Mouse (Mus musculus) liver, embryonic 12.5 days (tissue): ENCODE results near the gene Rapgef5. TPM values are rescaled to one million over a fixed set of nuclear protein-coding genes. Genes with fewer than 3 reads are reported as not detected.
A peak's percentile ranks its signal among the peaks of the same experiment; 100 is the strongest.

Experiments used
- ATAC-seq: fragments of 200-750 bp; cut with Nextera tagmentation; 2 replicates; pipeline ENCODE4 v1.8.0; 2017; ENCODE audit warnings: moderate number of reproducible peaks, mild to moderate bottlenecking, moderate library complexity
- H3K27ac ChIP-seq: fragments of 300-500 bp; sonication (generic); 2 replicates; pipeline ENCODE4 v1.5.1; 2016; ENCODE audit warnings: mild to moderate bottlenecking
- H3K27me3 ChIP-seq: fragments of 300-500 bp; sonication (generic); replicated peaks from 2 replicates; pipeline ENCODE4 v1.6.1; 2016; ENCODE audit warnings: mild to moderate bottlenecking, moderate library complexity
- H3K36me3 ChIP-seq: fragments of 300-500 bp; sonication (generic); 2 replicates; pipeline ENCODE4 v1.6.1; 2016; ENCODE audit warnings: mild to moderate bottlenecking, moderate library complexity
- H3K4me1 ChIP-seq: fragments of 300-500 bp; sonication (generic); 2 replicates; pipeline ENCODE4 v1.6.1; 2016
- H3K4me2 ChIP-seq: fragments of 300-500 bp; sonication (generic); 2 replicates; pipeline ENCODE4 v1.6.1; 2016; ENCODE audit warnings: mild to moderate bottlenecking, moderate library complexity
- H3K4me3 ChIP-seq: fragments of 300-500 bp; sonication (generic); 2 replicates; pipeline ENCODE4 v1.5.1; 2016; ENCODE audit warnings: mild to moderate bottlenecking, moderate library complexity
- H3K9ac ChIP-seq: fragments of 300-500 bp; sonication (generic); 2 replicates; pipeline ENCODE4 v1.6.1; 2016; ENCODE audit warnings: mild to moderate bottlenecking, moderate library complexity
- H3K9me3 ChIP-seq: fragments of 300-500 bp; sonication (generic); replicated peaks from 2 replicates; pipeline ENCODE4 v1.6.1; 2016; ENCODE audit warnings: mild to moderate bottlenecking, moderate library complexity
- WGBS: fragments of 180-500 bp; shearing (Covaris S2); methylation state at CpG from one replicate; pipeline ENCODE4 v1.1.7; 2016; ENCODE audit not compliant: insufficient replicate concordance; 5-methylcytosine and 5-hydroxymethylcytosine counted together
- polyA plus RNA-seq: library from polyadenylated mRNA; unstranded; fragments of >200 nt; fragmentation: Nextera tagmentation; extraction: Ambion mirVana; gene quantifications from 2 replicates; pipeline ENCODE4 v1.2.1, GENCODE M21; 2016

Gene Rapgef5
- polyA plus RNA-seq, 1 experiment from 2014 or later = 3.3 TPM

DNA sequence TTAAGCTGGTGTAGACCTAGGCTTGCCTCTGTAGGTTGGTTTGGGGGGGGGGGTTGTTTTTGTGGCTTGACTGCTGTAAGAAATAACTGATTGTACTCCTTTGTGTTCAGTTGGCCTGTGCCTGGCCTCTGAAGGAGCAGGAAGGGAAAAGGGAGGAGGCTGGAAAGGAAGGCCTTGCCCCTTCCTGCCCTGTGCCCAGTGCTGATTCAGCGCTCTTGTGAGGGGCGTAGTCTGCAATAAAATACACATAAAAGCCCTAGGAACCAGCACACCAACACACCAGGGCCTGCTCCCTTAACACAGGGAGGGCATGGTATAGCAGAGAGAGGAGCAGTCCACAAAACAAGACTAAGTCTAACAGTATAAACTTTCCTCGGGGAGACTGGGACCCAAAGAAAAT is 247.0 kb downstream of the Rapgef5 start:
- ATAC-seq = no peak; the same call in 1 of the 2 replicates

GRCm38 (mm10) chr12:117764839-117765238 is 248.6 kb downstream of the Rapgef5 start:
- Histone ChIP-seq H3K4me1 (no peaks in the 10 kb centered on the region), H3K27ac (no peak overlapping the region), H3K36me3 (no peaks in the 10 kb centered on the region), H3K9ac (no peak overlapping the region), H3K27me3 (no peaks in the 10 kb centered on the region), H3K9me3 (no peaks in the 10 kb centered on the region), H3K4me2 (no peak overlapping the region), H3K4me3 (no peak overlapping the region)
- WGBS = 6% methylated on average over 7 of the region's 7 CpGs
- ATAC-seq = peak; percentile 55; the same call in 1 of the 2 replicates

More for the DNA sequence above, 247.0 kb downstream of the Rapgef5 start:
- no peak overlapping the region for H3K4me3 ChIP-seq
- H3K27ac ChIP-seq = no peak overlapping the region
- no peak overlapping the region for H3K4me2 ChIP-seq
- no peaks in the 10 kb centered on the region for H3K36me3 ChIP-seq
- H3K27me3 ChIP-seq = no peaks in the 10 kb centered on the region
- H3K4me1 ChIP-seq = no peaks in the 10 kb centered on the region
- 53% methylated on average over 3 of the region's 3 CpGs for WGBS
- H3K9me3 ChIP-seq = no peaks in the 10 kb centered on the region
- no peak overlapping the region for H3K9ac ChIP-seq

DNA sequence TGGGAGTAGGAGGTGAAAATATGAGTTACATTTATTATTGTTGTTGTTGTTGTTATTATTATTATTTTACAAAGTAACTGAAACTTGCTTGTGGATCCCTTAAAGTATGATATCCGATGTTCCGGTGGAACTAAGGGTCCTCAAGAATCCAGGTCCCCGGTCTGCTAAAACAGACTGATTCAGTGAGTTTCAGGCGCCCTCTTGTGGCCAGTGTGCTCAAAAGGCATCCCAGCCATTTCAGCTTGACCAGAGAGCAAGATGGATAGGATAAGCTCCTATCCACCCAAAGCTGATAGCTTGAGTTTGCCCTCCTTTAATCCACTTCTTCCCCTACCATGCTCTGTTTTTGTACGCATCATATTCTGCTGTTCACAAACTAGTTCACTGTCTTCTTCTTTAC is 252.8 kb downstream of the Rapgef5 start:
- H3K36me3 ChIP-seq = no peaks in the 10 kb centered on the region
- H3K4me2 ChIP-seq = no peak overlapping the region
- H3K4me1 ChIP-seq = no peaks in the 10 kb centered on the region
- no peak overlapping the region for H3K9ac ChIP-seq
- 0 out of 2 replicates have a peak, but pooled peaks cover 4% of the 10 kb centered on the region for H3K27me3 ChIP-seq
- ATAC-seq = no peak
- no peaks in the 10 kb centered on the region for H3K9me3 ChIP-seq
- 8% methylated on average over 5 of the region's 5 CpGs for WGBS
- no peak overlapping the region for H3K27ac ChIP-seq
- no peak overlapping the region for H3K4me3 ChIP-seq

DNA sequence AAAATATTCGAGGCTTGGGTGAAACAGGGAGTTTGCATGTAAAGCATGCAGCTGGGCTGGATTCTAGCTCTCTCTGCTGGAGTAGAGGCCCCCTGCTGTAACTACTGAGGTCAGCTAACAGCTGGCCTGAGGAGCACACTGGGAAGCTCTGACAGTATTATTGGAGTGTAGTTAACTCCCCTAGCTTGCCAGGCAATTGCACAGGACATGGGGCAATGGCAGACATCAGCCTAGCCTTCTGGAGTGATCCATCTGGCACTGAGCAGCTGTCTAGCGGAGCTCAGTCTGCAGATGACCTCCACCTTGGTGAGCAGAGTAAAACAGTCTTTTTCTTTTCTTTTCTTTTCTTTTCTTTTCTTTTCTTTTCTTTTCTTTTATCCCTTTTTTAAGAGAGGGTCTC is 253.9 kb downstream of the Rapgef5 start:
- Histone ChIP-seq H3K27me3 (0 out of 2 replicates have a peak, but pooled peaks cover 4% of the 10 kb centered on the region), H3K4me3 (no peak overlapping the region), H3K27ac (no peak overlapping the region), H3K36me3 (no peaks in the 10 kb centered on the region), H3K4me2 (no peak overlapping the region), H3K9ac (no peak overlapping the region), H3K4me1 (no peaks in the 10 kb centered on the region), H3K9me3 (no peaks in the 10 kb centered on the region)
- no peak for ATAC-seq
- 43% methylated on average over 2 of the region's 2 CpGs for WGBS

- Histone ChIP-seq H3K27me3 (0 out of 2 replicates have a peak, but pooled peaks cover 4% of the 10 kb centered on the region), H3K4me2 (no peak overlapping the region), H3K27ac (no peak overlapping the region), H3K9me3 (no peaks in the 10 kb centered on the region), H3K9ac (no peak overlapping the region), H3K4me3 (no peak overlapping the region), H3K4me1 (no peaks in the 10 kb centered on the region), H3K36me3 (no peaks in the 10 kb centered on the region)
- ATAC-seq = no peak
- WGBS = 71% methylated on average over 4 of the region's 4 CpGs
These were observed 254.9 kb downstream of the Rapgef5 start for GRCm38 (mm10) chr12:117771156-117771555.

- no peak for ATAC-seq
These were observed 256.4 kb downstream of the Rapgef5 start for GRCm38 (mm10) chr12:117772638-117773037.

DNA sequence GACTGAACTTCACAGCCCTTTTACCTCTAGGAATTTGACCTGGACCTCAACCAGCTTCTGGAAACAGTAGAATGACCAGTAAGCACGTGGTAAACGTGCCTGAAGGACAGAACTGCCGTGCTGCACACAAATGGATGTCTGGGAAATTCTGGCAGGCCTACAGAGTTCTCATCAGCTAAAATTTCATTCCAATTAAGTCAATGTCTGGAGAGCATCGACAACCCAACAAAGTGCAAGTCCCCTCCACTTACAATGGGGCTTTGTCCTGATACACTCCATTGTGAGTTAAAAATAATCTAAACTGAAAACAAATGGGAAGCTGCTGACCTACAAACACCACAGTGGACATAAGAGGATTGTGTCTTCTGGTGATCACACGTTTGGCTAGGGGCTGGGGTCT is 260.6 kb downstream of the Rapgef5 start:
- WGBS = 40% methylated on average over 5 of the region's 5 CpGs
- H3K4me2 ChIP-seq = no peak overlapping the region
- no peak overlapping the region for H3K9ac ChIP-seq
- no peaks in the 10 kb centered on the region for H3K36me3 ChIP-seq
- H3K4me1 ChIP-seq = no peaks in the 10 kb centered on the region
- H3K9me3 ChIP-seq = 0 out of 2 replicates have a peak, but pooled peaks cover 4% of the 10 kb centered on the region
- ATAC-seq = no peak
- H3K4me3 ChIP-seq = no peak overlapping the region
- H3K27me3 ChIP-seq = no peaks in the 10 kb centered on the region
- H3K27ac ChIP-seq = no peak overlapping the region

More at GRCm38 (mm10) chr12:117772638-117773037, 256.4 kb downstream of the Rapgef5 start:
- H3K9me3 ChIP-seq = no peaks in the 10 kb centered on the region
- WGBS = 3% methylated on average over 2 of the region's 2 CpGs
- H3K27me3 ChIP-seq = 0 out of 2 replicates have a peak, but pooled peaks cover 4% of the 10 kb centered on the region
- H3K9ac ChIP-seq = no peak overlapping the region
- no peak overlapping the region for H3K4me3 ChIP-seq
- H3K4me2 ChIP-seq = no peak overlapping the region
- no peaks in the 10 kb centered on the region for H3K36me3 ChIP-seq
- H3K4me1 ChIP-seq = no peaks in the 10 kb centered on the region
- no peak overlapping the region for H3K27ac ChIP-seq

GRCm38 (mm10) chr12:117781360-117781759 is 265.1 kb downstream of the Rapgef5 start:
- H3K4me3 ChIP-seq = no peak overlapping the region
- H3K9me3 ChIP-seq = 0 out of 2 replicates have a peak, but pooled peaks cover 4% of the 10 kb centered on the region
- ATAC-seq = peak; percentile 44; the same call in 1 of the 2 replicates
- H3K27ac ChIP-seq = no peak overlapping the region
- WGBS = 32% methylated on average over 2 of the region's 2 CpGs
- H3K4me1 ChIP-seq = no peaks in the 10 kb centered on the region
- H3K9ac ChIP-seq = no peak overlapping the region
- no peaks in the 10 kb centered on the region for H3K27me3 ChIP-seq
- H3K36me3 ChIP-seq = no peaks in the 10 kb centered on the region
- no peak overlapping the region for H3K4me2 ChIP-seq

DNA sequence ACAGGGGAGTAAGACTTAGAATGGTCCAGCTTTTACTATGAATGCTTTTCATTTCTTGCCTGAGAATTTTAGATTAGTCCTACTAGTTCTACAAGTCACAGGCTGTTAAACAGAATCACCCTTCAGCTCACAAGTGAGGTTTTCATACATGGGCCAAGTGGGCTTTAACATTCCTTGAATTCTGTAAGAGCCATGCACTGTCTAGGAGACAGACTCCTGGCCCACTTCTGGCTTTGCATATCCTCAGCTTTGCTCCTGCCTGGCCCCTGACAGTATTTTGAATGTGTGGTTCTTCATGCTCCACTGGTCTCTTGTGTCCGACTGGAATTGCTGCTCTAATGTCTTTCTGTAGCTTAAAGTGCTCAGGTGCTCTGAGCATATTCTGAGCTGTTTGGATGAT is 267.1 kb downstream of the Rapgef5 start:
- no peak for ATAC-seq
- no peak overlapping the region for H3K4me3 ChIP-seq
- no peak overlapping the region for H3K9ac ChIP-seq
- WGBS = 66% methylated on average over 1 of the region's 1 CpGs
- H3K4me2 ChIP-seq = no peak overlapping the region
- H3K27me3 ChIP-seq = peaks cover 6% of the 10 kb centered on the region
- H3K4me1 ChIP-seq = no peaks in the 10 kb centered on the region
- H3K9me3 ChIP-seq = 0 out of 2 replicates have a peak, but pooled peaks cover 4% of the 10 kb centered on the region
- no peaks in the 10 kb centered on the region for H3K36me3 ChIP-seq
- H3K27ac ChIP-seq = no peak overlapping the region

- Histone ChIP-seq H3K27ac (no peak overlapping the region), H3K9ac (no peak overlapping the region), H3K36me3 (no peaks in the 10 kb centered on the region), H3K4me3 (no peak overlapping the region), H3K4me1 (no peaks in the 10 kb centered on the region), H3K27me3 (peaks cover 10% of the 10 kb centered on the region), H3K9me3 (no peaks in the 10 kb centered on the region), H3K4me2 (no peak overlapping the region)
- WGBS = 41% methylated on average over 6 of the region's 6 CpGs
- no peak for ATAC-seq
These were observed 270.3 kb downstream of the Rapgef5 start for GRCm38 (mm10) chr12:117786621-117787020.

GRCm38 (mm10) chr12:117788513-117789011 is 272.3 kb downstream of the Rapgef5 start:
- Histone ChIP-seq H3K9me3 (no peaks in the 10 kb centered on the region), H3K4me2 (peak overlapping the region; percentile 44), H3K27me3 (peaks cover 10% of the 10 kb centered on the region), H3K9ac (no peak overlapping the region), H3K4me1 (no peaks in the 10 kb centered on the region), H3K27ac (no peak overlapping the region), H3K4me3 (no peak overlapping the region), H3K36me3 (no peaks in the 10 kb centered on the region)
- 0 out of 2 replicates have a peak, but pooled peaks have one; percentile 30 for ATAC-seq
- WGBS = 25% methylated on average over 24 of the region's 24 CpGs

DNA sequence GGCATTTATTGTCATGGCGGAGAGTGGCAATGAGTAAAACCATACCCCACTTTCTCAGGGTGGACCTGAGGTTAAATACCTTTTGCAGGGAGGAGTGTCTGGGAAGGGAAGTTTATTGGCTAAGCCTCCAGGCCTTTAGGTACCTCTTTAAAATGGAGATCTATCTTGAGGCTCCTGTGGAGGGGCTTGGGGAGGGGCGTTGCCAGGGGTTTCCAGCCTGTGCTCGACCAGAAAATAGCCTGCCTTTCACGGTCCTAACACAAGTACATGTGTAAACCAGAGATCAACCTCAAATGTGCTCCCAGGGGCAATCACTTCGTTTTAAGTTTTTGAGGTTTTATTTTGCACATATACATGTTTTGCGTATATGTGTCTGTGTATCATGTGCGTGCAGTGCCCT is 272.7 kb downstream of the Rapgef5 start:
- Histone ChIP-seq H3K27ac (no peak overlapping the region), H3K27me3 (peaks cover 10% of the 10 kb centered on the region), H3K4me3 (no peak overlapping the region), H3K4me2 (peak overlapping the region; percentile 44), H3K9me3 (no peaks in the 10 kb centered on the region), H3K4me1 (no peaks in the 10 kb centered on the region), H3K36me3 (no peaks in the 10 kb centered on the region), H3K9ac (no peak overlapping the region)
- WGBS = 37% methylated on average over 7 of the region's 7 CpGs
- ATAC-seq = no peak

- Histone ChIP-seq H3K36me3 (no peaks in the 10 kb centered on the region), H3K9ac (no peak overlapping the region), H3K4me3 (no peak overlapping the region), H3K27me3 (no peaks in the 10 kb centered on the region), H3K4me1 (no peaks in the 10 kb centered on the region), H3K4me2 (no peak overlapping the region), H3K9me3 (no peaks in the 10 kb centered on the region), H3K27ac (no peak overlapping the region)
- no peak for ATAC-seq
- 72% methylated on average over 4 of the region's 4 CpGs for WGBS
These were observed 279.0 kb downstream of the Rapgef5 start for GRCm38 (mm10) chr12:117795303-117795702.
